Comparison of ENCODE assay signal across 8 mouse cellular contexts in the genomic region with DNA sequence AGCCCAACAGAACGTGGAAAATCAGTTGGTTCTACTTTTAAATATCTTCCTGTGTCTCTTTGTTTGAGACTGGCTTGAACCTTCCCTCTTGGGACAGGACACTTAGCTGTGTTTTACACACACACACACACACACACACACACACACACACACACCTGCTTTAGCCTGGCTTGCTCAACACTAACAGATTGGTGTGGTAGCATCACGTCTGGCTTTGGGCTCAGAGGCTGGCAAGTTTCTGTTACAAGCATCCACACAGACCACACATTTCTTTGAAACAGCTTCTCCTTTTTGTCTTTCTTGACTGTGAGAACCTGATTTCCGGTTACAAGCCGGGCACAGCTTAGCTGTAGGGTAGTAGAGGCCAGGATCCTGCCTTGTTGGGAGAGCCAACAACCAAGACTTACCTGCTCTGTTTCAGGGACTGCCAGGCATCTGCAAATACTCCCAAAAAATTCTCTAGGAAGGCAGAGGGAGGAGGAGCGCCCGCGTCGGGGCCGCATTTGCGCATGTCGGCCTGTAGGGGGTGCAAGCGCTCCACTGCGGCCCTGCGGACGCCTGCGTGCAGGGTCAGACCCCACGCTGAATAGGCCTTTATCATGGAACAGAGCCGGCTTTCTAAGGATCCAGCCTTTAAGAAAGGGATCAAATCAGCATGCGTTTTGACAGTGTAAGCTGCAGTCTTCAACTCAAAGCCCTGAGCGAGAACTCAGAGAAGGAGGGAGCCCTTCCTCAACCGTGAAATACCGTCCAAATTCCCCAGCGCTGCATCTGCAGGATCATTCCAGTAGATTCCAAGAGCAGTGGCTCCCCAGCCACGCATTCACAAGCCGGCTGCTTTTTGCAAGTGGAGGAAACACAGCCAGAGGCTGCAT.
DNase-seq lines count a peak whose midpoint lies in the region; ATAC-seq and TF ChIP-seq lines count a peak whose summit lies in the region.

No protein-coding gene starts in this region.

- in situ Hi-C loops in Patski (cut with MboI; ENCODE audit: low pct_unique_long_range_greater_than_20kb), result loop anchor here (5.0 to 10.0 kb wide), 3 partner anchors 353 to 499 kb away; no protein-coding TSS in a partner anchor

- peak overlapping the region; percentile 81 for H3K27ac ChIP-seq in hindbrain, embryonic 10.5 days
- no peak overlapping the region for H3K27ac ChIP-seq in lung, embryonic 16.5 days (ENCODE audit: low read length)

- ATAC-seq in Patski, result peak; percentile 65
- peak; percentile 80 for ATAC-seq in frontal cortex, adult (ENCODE audit: low TSS enrichment)
- peak; percentile 91 for ATAC-seq in lung, embryonic 16.5 days (ENCODE audit: low read depth)

- H3K4me1 ChIP-seq in hindbrain, embryonic 10.5 days (replicated peaks), result peaks cover 27% of the 10 kb centered on the region
- H3K4me1 ChIP-seq in lung, embryonic 16.5 days (replicated peaks; ENCODE audit: control insufficient read depth, insufficient read depth, low read length), result no peaks in the 10 kb centered on the region; the same call in 1 of the 2 replicates

- peak overlapping the region; percentile 36 for H3K4me3 ChIP-seq in hindbrain, embryonic 10.5 days
- H3K4me3 ChIP-seq in lung, embryonic 16.5 days (ENCODE audit: low read length), result peak overlapping the region; percentile 19; the same call in 1 of the 2 replicates

- H3K9ac ChIP-seq in lung, embryonic 16.5 days (ENCODE audit: low read length), result no peak overlapping the region

- DNase-seq in Patski (ENCODE audit: low read depth, low spot score), result no peak
- DNase-seq in cerebellum, adult 9-10 months, result peak; percentile 13
- peak; percentile 86 for DNase-seq in hindbrain, embryonic 10.5 days (ENCODE audit: low spot score)
- peak; percentile 18 for DNase-seq in layer of hippocampus, adult 9-10 months (ENCODE audit: low spot score)
- peak; percentile 57 to 63 for DNase-seq in right cerebral cortex, adult 2 months (ENCODE audit: low spot score in 2 of 2)
- no peak for DNase-seq in natural killer cell, adult 2 months (ENCODE audit: low spot score in 2 of 2)

- CTCF ChIA-PET in Patski (lab: Charles Lee), result interaction anchor here (0.9 to 1.6 kb wide), 7 partner anchors 210 to 1169 kb away, joined by 3 to 4 read pairs (median 3); no protein-coding TSS in a partner anchor

- H3K36me3 ChIP-seq in hindbrain, embryonic 10.5 days, result no peaks in the 10 kb centered on the region
- H3K36me3 ChIP-seq in lung, embryonic 16.5 days (ENCODE audit: control insufficient read depth, insufficient read depth, low read length), result no peaks in the 10 kb centered on the region

- TF ChIP-seq CTCF in Patski (IDR thresholded peaks at IDR 0.05), result peak; percentile 99

- 3% methylated on average over 25 of the region's 25 CpGs for WGBS in hindbrain, embryonic 10.5 days
- WGBS in lung, embryonic 16.5 days, result 3% methylated on average over 25 of the region's 25 CpGs

- no peaks in the 10 kb centered on the region for H3K27me3 ChIP-seq in Patski
- peaks cover 50% of the 10 kb centered on the region for H3K27me3 ChIP-seq in hindbrain, embryonic 10.5 days (ENCODE audit: insufficient read depth, poor library complexity, severe bottlenecking)
- H3K27me3 ChIP-seq in lung, embryonic 16.5 days (ENCODE audit: control insufficient read depth, insufficient read depth, low read depth, low read length), result no peaks in the 10 kb centered on the region; the same call in 1 of the 2 replicates

- H3K4me2 ChIP-seq in lung, embryonic 16.5 days (ENCODE audit: low read depth, low read length), result peak overlapping the region; percentile 40

- POLR2A ChIA-PET in Patski (lab: Charles Lee), result no interaction called here

- H3K9me3 ChIP-seq in hindbrain, embryonic 10.5 days, result no peaks in the 10 kb centered on the region
- no peaks in the 10 kb centered on the region for H3K9me3 ChIP-seq in lung, embryonic 16.5 days (ENCODE audit: control insufficient read depth, low read length)

Comparison
In these comparisons a context has a peak if more than half of its experiments do, and no peak if none do; other contexts are left out.
1. DNase-seq: peak in cerebellum, adult 9-10 months (single experiment), hindbrain, embryonic 10.5 days (single experiment), layer of hippocampus, adult 9-10 months (single experiment) and right cerebral cortex, adult 2 months (2 of 2); none in Patski (single experiment) and natural killer cell, adult 2 months (0 of 2).
2. Peak in every context shown above with its lines, with median percentiles within 50 percentile points of each other: ATAC-seq.